Comparison of ENCODE assay signal across 8 mouse cellular contexts in genomic region chr19:6047154-6047898, GRCm38 (mm10). TPM values are rescaled to one million over a fixed set of nuclear protein-coding genes. Genes with fewer than 3 reads are reported as not detected.
A peak's percentile ranks its signal among the peaks of the same experiment; 100 is the strongest.
DNase-seq lines count a peak whose midpoint lies in the region; ATAC-seq and TF ChIP-seq lines count a peak whose summit lies in the region.

No protein-coding gene starts in this region.

- H3K36me3 ChIP-seq in kidney, embryonic 15.5 days, result peaks cover 43% of the 10 kb centered on the region
- H3K36me3 ChIP-seq in forebrain, embryonic 14.5 days (ENCODE audit: control insufficient read depth, insufficient read depth, low read length), result peaks cover 43% of the 10 kb centered on the region
- H3K36me3 ChIP-seq in liver, embryonic 14.5 days (replicated peaks; ENCODE audit: control insufficient read depth, insufficient read depth, low read depth), result peaks cover 42% of the 10 kb centered on the region

- peak overlapping the region; percentile 99 for H3K4me3 ChIP-seq in kidney, embryonic 15.5 days (replicated peaks)
- peak overlapping the region; percentile 78 for H3K4me3 ChIP-seq in bone marrow, adult 2 months (replicated peaks; ENCODE audit: control insufficient read depth, low read depth, low read length)
- peak overlapping the region; percentile 96 for H3K4me3 ChIP-seq in forebrain, embryonic 14.5 days (ENCODE audit: low read depth, low read length)
- peak overlapping the region; percentile 90 to 91 for H3K4me3 ChIP-seq in liver, embryonic 14.5 days (ENCODE audit: insufficient read depth in 1 of 2, low read depth in 2 of 2, low read length in 2 of 2)

- peak overlapping the region; percentile 86 for H3K4me2 ChIP-seq in kidney, embryonic 15.5 days
- H3K4me2 ChIP-seq in forebrain, embryonic 14.5 days (ENCODE audit: low read length), result peak overlapping the region; percentile 90
- H3K4me2 ChIP-seq in liver, embryonic 14.5 days (ENCODE audit: low read depth), result peak overlapping the region; percentile 99

- no peak for TF ChIP-seq EP300 in liver, embryonic 14.5 days (IDR thresholded peaks at IDR 0.05; ENCODE audit: low read depth)

- H3K4me1 ChIP-seq in kidney, embryonic 15.5 days, result peaks cover 28% of the 10 kb centered on the region
- H3K4me1 ChIP-seq in bone marrow, adult 2 months (ENCODE audit: control insufficient read depth, insufficient read depth, low read length), result peaks cover 8% of the 10 kb centered on the region
- peaks cover 15% of the 10 kb centered on the region for H3K4me1 ChIP-seq in forebrain, embryonic 14.5 days (ENCODE audit: control insufficient read depth, insufficient read depth, low read length)
- peaks cover 15 to 21% of the 10 kb centered on the region in 2 experiments for H3K4me1 ChIP-seq in liver, embryonic 14.5 days (replicated peaks; ENCODE audit: control insufficient read depth in 2 of 2, insufficient read depth in 2 of 2, low read length in 1 of 2)

- ATAC-seq in kidney, embryonic 15.5 days (replicated peaks; ENCODE audit: low FRiP score), result peak; percentile 10; the same call in 1 of the 2 replicates
- ATAC-seq in forebrain, embryonic 14.5 days, result peak; percentile 16
- peak; percentile 13 for ATAC-seq in liver, embryonic 14.5 days (ENCODE audit: insufficient read depth)

- no peaks in the 10 kb centered on the region for H3K27me3 ChIP-seq in kidney, embryonic 15.5 days
- H3K27me3 ChIP-seq in forebrain, embryonic 14.5 days (replicated peaks; ENCODE audit: control insufficient read depth, insufficient read depth, low read length), result no peaks in the 10 kb centered on the region
- H3K27me3 ChIP-seq in liver, embryonic 14.5 days (ENCODE audit: control insufficient read depth, insufficient read depth, low read length), result no peaks in the 10 kb centered on the region

- peak overlapping the region; percentile 88 for H3K9ac ChIP-seq in kidney, embryonic 15.5 days
- peak overlapping the region; percentile 84 for H3K9ac ChIP-seq in forebrain, embryonic 14.5 days (ENCODE audit: low read length)
- H3K9ac ChIP-seq in liver, embryonic 14.5 days (replicated peaks), result peak overlapping the region; percentile 97

- TF ChIP-seq POLR2A in bone marrow, adult 2 months (IDR thresholded peaks at IDR 0.05; ENCODE audit: borderline replicate concordance, control insufficient read depth, low read depth, low read length), result no peak

- H3K9me3 ChIP-seq in kidney, embryonic 15.5 days (replicated peaks), result no peaks in the 10 kb centered on the region
- H3K9me3 ChIP-seq in forebrain, embryonic 14.5 days (replicated peaks; ENCODE audit: control insufficient read depth, low read length), result no peaks in the 10 kb centered on the region
- H3K9me3 ChIP-seq in liver, embryonic 14.5 days (ENCODE audit: control insufficient read depth, low read length), result no peaks in the 10 kb centered on the region

- no peak for TF ChIP-seq CTCF in bone marrow, adult 2 months (IDR thresholded peaks at IDR 0.05; ENCODE audit: control insufficient read depth, insufficient read depth, low read length)
- TF ChIP-seq CTCF in liver, embryonic 14.5 days (IDR thresholded peaks at IDR 0.05; ENCODE audit: low read depth), result peak; percentile 8; the same call in 1 of the 2 replicates

- 1% methylated on average over 44 of the region's 44 CpGs for WGBS in kidney, embryonic 15.5 days
- 1% methylated on average over 44 of the region's 44 CpGs for WGBS in bone marrow, adult 2 months
- WGBS in forebrain, embryonic 14.5 days, result 2% methylated on average over 42 of the region's 44 CpGs
- WGBS in liver, embryonic 14.5 days (ENCODE audit: insufficient replicate concordance), result 2% methylated on average over 43 of the region's 44 CpGs

- H3K27ac ChIP-seq in kidney, embryonic 15.5 days, result peak overlapping the region; percentile 99
- peak overlapping the region; percentile 99 for H3K27ac ChIP-seq in bone marrow, adult 2 months (ENCODE audit: control insufficient read depth, insufficient read depth, low read depth, low read length, poor library complexity)
- H3K27ac ChIP-seq in forebrain, embryonic 14.5 days (ENCODE audit: low read depth, low read length), result peak overlapping the region; percentile 99
- peak overlapping the region; percentile 96 for H3K27ac ChIP-seq in liver, embryonic 14.5 days

- no peak for DNase-seq in kidney, postnatal 10 days
- no peak for DNase-seq in forebrain, embryonic 14.5 days (ENCODE audit: low spot score)
- no peak for DNase-seq in liver, embryonic 14.5 days (ENCODE audit: low read depth in 3 of 3, low spot score in 3 of 3)
- DNase-seq in frontal cortex, postnatal 36 days (ENCODE audit: low spot score in 2 of 2), result no peak
- DNase-seq in right cerebral cortex, adult 2 months (ENCODE audit: low spot score in 2 of 2), result no peak
- no peak for DNase-seq in natural killer cell, adult 2 months (ENCODE audit: low spot score in 2 of 2)

RNA-seq across cellular contexts. Expression of gene Syvn1, which starts 0.9 kb away (rescaled TPM):
- polyA plus RNA-seq in kidney, embryonic 15.5 days (2015; fragmentation: Nextera tagmentation; extraction: Ambion mirVana), result 35.6 and 38.5 TPM in 2 replicates
- polyA plus RNA-seq in bone marrow, adult 2 months (2011; ENCODE audit: insufficient read depth, insufficient read length, low replicate concordance, missing spikeins), result 30.5 and 58.5 TPM in 2 replicates
- polyA plus RNA-seq in forebrain, embryonic 14.5 days (2014; fragmentation: Nextera tagmentation; extraction: Ambion mirVana), result 17.6 and 20.2 TPM in 2 replicates
- 11.5 and 13.2 TPM in 2 replicates for polyA plus RNA-seq in liver, embryonic 14.5 days (2012; rRNA removed)
- 9.7 and 12.6 TPM in 2 replicates for polyA plus RNA-seq in liver, embryonic 14.5 days (2014; fragmentation: Nextera tagmentation; extraction: Ambion mirVana)

RNA-seq across cellular contexts. Expression of gene Mrpl49, which starts 10.3 kb away (rescaled TPM):
- polyA plus RNA-seq in kidney, embryonic 15.5 days (2015; fragmentation: Nextera tagmentation; extraction: Ambion mirVana), result 77.9 and 81.6 TPM in 2 replicates
- polyA plus RNA-seq in bone marrow, adult 2 months (2011; ENCODE audit: insufficient read depth, insufficient read length, low replicate concordance, missing spikeins), result 29.9 and 52.5 TPM in 2 replicates
- 82.8 and 85.5 TPM in 2 replicates for polyA plus RNA-seq in forebrain, embryonic 14.5 days (2014; fragmentation: Nextera tagmentation; extraction: Ambion mirVana)
- polyA plus RNA-seq in liver, embryonic 14.5 days (2012; rRNA removed), result 22.0 and 29.6 TPM in 2 replicates
- polyA plus RNA-seq in liver, embryonic 14.5 days (2014; fragmentation: Nextera tagmentation; extraction: Ambion mirVana), result 43.7 and 48.2 TPM in 2 replicates

RNA-seq across cellular contexts. Expression of gene Fau, which starts 10.3 kb away (rescaled TPM):
- 741 and 838 TPM in 2 replicates for polyA plus RNA-seq in kidney, embryonic 15.5 days (2015; fragmentation: Nextera tagmentation; extraction: Ambion mirVana)
- 2,232 and 4,155 TPM in 2 replicates for polyA plus RNA-seq in bone marrow, adult 2 months (2011; ENCODE audit: insufficient read depth, insufficient read length, low replicate concordance, missing spikeins)
- 626 and 785 TPM in 2 replicates for polyA plus RNA-seq in forebrain, embryonic 14.5 days (2014; fragmentation: Nextera tagmentation; extraction: Ambion mirVana)
- polyA plus RNA-seq in liver, embryonic 14.5 days (2012; rRNA removed), result 853 and 969 TPM in 2 replicates
- polyA plus RNA-seq in liver, embryonic 14.5 days (2014; fragmentation: Nextera tagmentation; extraction: Ambion mirVana), result 593 and 639 TPM in 2 replicates

RNA-seq across cellular contexts. Expression of gene Znhit2, which starts 13.7 kb away (rescaled TPM):
- 33.0 and 33.2 TPM in 2 replicates for polyA plus RNA-seq in kidney, embryonic 15.5 days (2015; fragmentation: Nextera tagmentation; extraction: Ambion mirVana)
- polyA plus RNA-seq in bone marrow, adult 2 months (2011; ENCODE audit: insufficient read depth, insufficient read length, low replicate concordance, missing spikeins), result 8.4 and 14.3 TPM in 2 replicates
- polyA plus RNA-seq in forebrain, embryonic 14.5 days (2014; fragmentation: Nextera tagmentation; extraction: Ambion mirVana), result 38.2 and 40.5 TPM in 2 replicates
- 15.8 and 17.9 TPM in 2 replicates for polyA plus RNA-seq in liver, embryonic 14.5 days (2012; rRNA removed)
- polyA plus RNA-seq in liver, embryonic 14.5 days (2014; fragmentation: Nextera tagmentation; extraction: Ambion mirVana), result 19.3 and 20.4 TPM in 2 replicates

RNA-seq across cellular contexts. Expression of gene Tm7sf2, which starts 20.8 kb away (rescaled TPM):
- polyA plus RNA-seq in kidney, embryonic 15.5 days (2015; fragmentation: Nextera tagmentation; extraction: Ambion mirVana), result 23.6 and 24.9 TPM in 2 replicates
- 5.9 and 12.3 TPM in 2 replicates for polyA plus RNA-seq in bone marrow, adult 2 months (2011; ENCODE audit: insufficient read depth, insufficient read length, low replicate concordance, missing spikeins)
- 32.6 and 35.6 TPM in 2 replicates for polyA plus RNA-seq in forebrain, embryonic 14.5 days (2014; fragmentation: Nextera tagmentation; extraction: Ambion mirVana)
- 35.9 and 43.4 TPM in 2 replicates for polyA plus RNA-seq in liver, embryonic 14.5 days (2012; rRNA removed)
- polyA plus RNA-seq in liver, embryonic 14.5 days (2014; fragmentation: Nextera tagmentation; extraction: Ambion mirVana), result 35.0 and 35.7 TPM in 2 replicates
